In the genomic region with DNA sequence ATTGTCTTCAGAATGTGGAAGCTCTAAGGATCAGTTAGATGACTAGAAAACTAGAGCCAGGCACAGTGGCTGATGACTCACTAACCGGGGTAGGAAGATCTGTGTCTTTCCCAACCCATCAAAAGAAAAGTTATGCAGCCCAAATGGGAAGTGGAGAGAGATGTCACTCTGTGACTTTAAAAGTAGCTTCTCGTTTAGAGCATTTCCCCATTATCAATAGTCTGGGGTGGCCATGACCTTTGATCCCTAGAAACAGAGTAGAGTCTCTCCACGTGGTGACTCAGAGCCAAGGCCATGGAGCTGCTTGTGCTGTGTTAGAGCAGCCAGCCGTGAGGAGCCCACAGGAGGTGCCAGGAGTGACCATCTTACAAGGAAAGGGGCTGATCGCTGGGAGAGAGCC, we compare ENCODE assay signal across 15 mouse cellular contexts. TPM values are rescaled to one million over a fixed set of nuclear protein-coding genes. Genes with fewer than 3 reads are reported as not detected.
A peak's percentile ranks its signal among the peaks of the same experiment; 100 is the strongest.
DNase-seq lines count a peak whose midpoint lies in the region; ATAC-seq lines count a peak whose summit lies in the region.
"Had no signal": no experiment of that assay in that cellular context is flagged by ENCODE, and none has a peak within 500 bp of the region (broad histone marks: within the 10 kb centered on the region; RNA-seq: fewer than 3 reads in every experiment).

No protein-coding gene starts in this region.

- peak; percentile 85 for DNase-seq in adrenal gland, adult 2 months
- DNase-seq in lung, postnatal 4 days = no peak
- DNase-seq: cerebellum, adult 8-10 months; heart, postnatal 10 days; kidney, adult 9 months; lung, postnatal 36 days; thymus, postnatal 36 days had no signal

- no peak overlapping the region for H3K27ac ChIP-seq in hindbrain, embryonic 13.5 days
- H3K27ac ChIP-seq in hindbrain, embryonic 16.5 days (ENCODE audit: low read depth, low read length) = no peak overlapping the region
- H3K27ac ChIP-seq in neural tube, embryonic 12.5 days = no peak overlapping the region
- H3K27ac ChIP-seq: embryonic facial prominence, embryonic 12.5 days; limb, embryonic 13.5 days had no signal

- peaks cover 14% of the 10 kb centered on the region for H3K4me1 ChIP-seq in hindbrain, embryonic 13.5 days (replicated peaks)
- peaks cover 9% of the 10 kb centered on the region for H3K4me1 ChIP-seq in hindbrain, embryonic 16.5 days (ENCODE audit: control insufficient read depth, insufficient read depth, low read depth, low read length)
- H3K4me1 ChIP-seq in neural tube, embryonic 12.5 days = no peaks in the 10 kb centered on the region; the same call in 1 of the 2 replicates
- H3K4me1 ChIP-seq: embryonic facial prominence, embryonic 12.5 days had no signal

- peak; percentile 17; the same call in 1 of the 2 replicates for ATAC-seq in hindbrain, embryonic 13.5 days (ENCODE audit: low FRiP score)
- ATAC-seq in hindbrain, embryonic 16.5 days = no peak
- ATAC-seq in common myeloid progenitor, adult 5-6 weeks (replicated peaks; ENCODE audit: low read depth, poor library complexity, severe bottlenecking) = peak; percentile 9; the same call in 1 of the 2 replicates
- ATAC-seq in neural tube, embryonic 12.5 days (ENCODE audit: low FRiP score, low read depth) = peak; percentile 34; the same call in 1 of the 2 replicates
- ATAC-seq in activated CD4-positive, CD25-positive, alpha-beta regulatory T cell, adult 4 months = no peak
- ATAC-seq: Patski had no signal

- 42% methylated on average over 5 of the region's 5 CpGs for WGBS in hindbrain, embryonic 13.5 days
- WGBS in hindbrain, embryonic 16.5 days = 38% methylated on average over 5 of the region's 5 CpGs
- WGBS in neural tube, embryonic 12.5 days = 42% methylated on average over 5 of the region's 5 CpGs

- H3K4me3 ChIP-seq in hindbrain, embryonic 13.5 days = no peak overlapping the region
- no peak overlapping the region for H3K4me3 ChIP-seq in hindbrain, embryonic 16.5 days (ENCODE audit: low read length)
- H3K4me3 ChIP-seq in neural tube, embryonic 12.5 days = no peak overlapping the region
- H3K4me3 ChIP-seq: embryonic facial prominence, embryonic 12.5 days; limb, embryonic 13.5 days had no signal

- no peak overlapping the region for H3K9ac ChIP-seq in hindbrain, embryonic 13.5 days
- no peak overlapping the region for H3K9ac ChIP-seq in hindbrain, embryonic 16.5 days (ENCODE audit: low read depth, low read length)
- no peak overlapping the region for H3K9ac ChIP-seq in neural tube, embryonic 12.5 days
- H3K9ac ChIP-seq: embryonic facial prominence, embryonic 12.5 days; limb, embryonic 13.5 days had no signal

- no peak overlapping the region for H3K4me2 ChIP-seq in hindbrain, embryonic 13.5 days
- no peak overlapping the region for H3K4me2 ChIP-seq in hindbrain, embryonic 16.5 days (ENCODE audit: low read length)
- H3K4me2 ChIP-seq in neural tube, embryonic 12.5 days (replicated peaks) = no peak overlapping the region
- H3K4me2 ChIP-seq: embryonic facial prominence, embryonic 12.5 days; limb, embryonic 13.5 days had no signal

- no peaks in the 10 kb centered on the region for H3K9me3 ChIP-seq in hindbrain, embryonic 13.5 days
- H3K9me3 ChIP-seq in hindbrain, embryonic 16.5 days (ENCODE audit: control insufficient read depth, low read length) = no peaks in the 10 kb centered on the region
- H3K9me3 ChIP-seq in neural tube, embryonic 12.5 days = no peaks in the 10 kb centered on the region
- H3K9me3 ChIP-seq: embryonic facial prominence, embryonic 12.5 days; limb, embryonic 13.5 days had no signal

- peaks cover 29% of the 10 kb centered on the region for H3K36me3 ChIP-seq in hindbrain, embryonic 13.5 days
- peaks cover 17% of the 10 kb centered on the region for H3K36me3 ChIP-seq in hindbrain, embryonic 16.5 days (ENCODE audit: control insufficient read depth, insufficient read depth, low read length)
- peaks cover 24% of the 10 kb centered on the region for H3K36me3 ChIP-seq in neural tube, embryonic 12.5 days

- H3K27me3 ChIP-seq in hindbrain, embryonic 13.5 days = no peaks in the 10 kb centered on the region
- H3K27me3 ChIP-seq in hindbrain, embryonic 16.5 days (replicated peaks; ENCODE audit: control insufficient read depth, insufficient read depth, low read length) = no peaks in the 10 kb centered on the region
- no peaks in the 10 kb centered on the region for H3K27me3 ChIP-seq in neural tube, embryonic 12.5 days (replicated peaks)
- H3K27me3 ChIP-seq: embryonic facial prominence, embryonic 12.5 days; limb, embryonic 13.5 days; Patski had no signal

RNA-seq across cellular contexts. Expression of a gene that starts 4.6 kb away (rescaled TPM):
- 61.4 and 62.8 TPM in 2 replicates for polyA plus RNA-seq in hindbrain, embryonic 13.5 days (2015; fragmentation: Nextera tagmentation; extraction: Ambion mirVana)
- 67.9 and 70.4 TPM in 2 replicates for polyA plus RNA-seq in hindbrain, embryonic 16.5 days (2015; fragmentation: Nextera tagmentation; extraction: Ambion mirVana)
- total RNA-seq in adrenal gland, adult 2 months (2021) = 10 to 100 TPM; 57.1 to 96.0 TPM
- polyA plus RNA-seq in adrenal gland, adult 2 months (2012; rRNA removed) = 29.4 and 34.6 TPM in 2 replicates
- 6.8 and 14.0 TPM in 2 replicates for total RNA-seq in common myeloid progenitor, adult 5-6 weeks (2017)
- polyA plus RNA-seq in neural tube, embryonic 12.5 days (2016; fragmentation: Nextera tagmentation; extraction: Ambion mirVana) = 46.5 and 47.4 TPM in 2 replicates
- 10 to 100 TPM; 31.6 to 42.7 TPM for polyA plus RNA-seq in activated CD4-positive, CD25-positive, alpha-beta regulatory T cell, adult 4 months (2017; shearing (Covaris generic))

RNA-seq across cellular contexts. Expression of a gene that starts 13.3 kb away (rescaled TPM):
- 47.4 and 48.0 TPM in 2 replicates for polyA plus RNA-seq in hindbrain, embryonic 13.5 days (2015; fragmentation: Nextera tagmentation; extraction: Ambion mirVana)
- polyA plus RNA-seq in hindbrain, embryonic 16.5 days (2015; fragmentation: Nextera tagmentation; extraction: Ambion mirVana) = 50.1 and 50.8 TPM in 2 replicates
- 10 to 100 TPM; 38.8 to 39.0 TPM for total RNA-seq in adrenal gland, adult 2 months (2021)
- polyA plus RNA-seq in adrenal gland, adult 2 months (2012; rRNA removed) = 4.3 and 6.4 TPM in 2 replicates
- 65.8 and 88.9 TPM in 2 replicates for total RNA-seq in common myeloid progenitor, adult 5-6 weeks (2017)
- 45.0 and 48.0 TPM in 2 replicates for polyA plus RNA-seq in neural tube, embryonic 12.5 days (2016; fragmentation: Nextera tagmentation; extraction: Ambion mirVana)
- 10 to 100 TPM; 35.2 to 38.5 TPM for polyA plus RNA-seq in activated CD4-positive, CD25-positive, alpha-beta regulatory T cell, adult 4 months (2017; shearing (Covaris generic))

Comparison
In these comparisons a context has a peak if more than half of its experiments do, and no peak if none do; other contexts are left out.
1. ATAC-seq: peak in hindbrain, embryonic 13.5 days (single experiment), common myeloid progenitor, adult 5-6 weeks (single experiment) and neural tube, embryonic 12.5 days (single experiment); none in hindbrain, embryonic 16.5 days (single experiment) and activated CD4-positive, CD25-positive, alpha-beta regulatory T cell, adult 4 months (single experiment).